Mouse (Mus musculus) spleen, adult 10 weeks (tissue): ENCODE measurements around the gene Pex11b. TPM values are rescaled to one million over a fixed set of nuclear protein-coding genes. Genes with fewer than 3 reads are reported as not detected.

ENCODE experiments used
- polyA plus RNA-seq: library from polyadenylated mRNA; stranded (reverse); fragments of 350-450 nt; fragmentation: Illumina TruSeq; extraction: RNeasy Lipid Tissue Mini Kit (QIAGEN cat#74804); gene quantifications from one replicate; pipeline ENCODE4 v1.2.3, GENCODE M21; 2015; ENCODE audit warnings: low replicate concordance; ENCODE audit not compliant: insufficient read depth

Pex11b gene
- 34.0 TPM for polyA plus RNA-seq

DNA sequence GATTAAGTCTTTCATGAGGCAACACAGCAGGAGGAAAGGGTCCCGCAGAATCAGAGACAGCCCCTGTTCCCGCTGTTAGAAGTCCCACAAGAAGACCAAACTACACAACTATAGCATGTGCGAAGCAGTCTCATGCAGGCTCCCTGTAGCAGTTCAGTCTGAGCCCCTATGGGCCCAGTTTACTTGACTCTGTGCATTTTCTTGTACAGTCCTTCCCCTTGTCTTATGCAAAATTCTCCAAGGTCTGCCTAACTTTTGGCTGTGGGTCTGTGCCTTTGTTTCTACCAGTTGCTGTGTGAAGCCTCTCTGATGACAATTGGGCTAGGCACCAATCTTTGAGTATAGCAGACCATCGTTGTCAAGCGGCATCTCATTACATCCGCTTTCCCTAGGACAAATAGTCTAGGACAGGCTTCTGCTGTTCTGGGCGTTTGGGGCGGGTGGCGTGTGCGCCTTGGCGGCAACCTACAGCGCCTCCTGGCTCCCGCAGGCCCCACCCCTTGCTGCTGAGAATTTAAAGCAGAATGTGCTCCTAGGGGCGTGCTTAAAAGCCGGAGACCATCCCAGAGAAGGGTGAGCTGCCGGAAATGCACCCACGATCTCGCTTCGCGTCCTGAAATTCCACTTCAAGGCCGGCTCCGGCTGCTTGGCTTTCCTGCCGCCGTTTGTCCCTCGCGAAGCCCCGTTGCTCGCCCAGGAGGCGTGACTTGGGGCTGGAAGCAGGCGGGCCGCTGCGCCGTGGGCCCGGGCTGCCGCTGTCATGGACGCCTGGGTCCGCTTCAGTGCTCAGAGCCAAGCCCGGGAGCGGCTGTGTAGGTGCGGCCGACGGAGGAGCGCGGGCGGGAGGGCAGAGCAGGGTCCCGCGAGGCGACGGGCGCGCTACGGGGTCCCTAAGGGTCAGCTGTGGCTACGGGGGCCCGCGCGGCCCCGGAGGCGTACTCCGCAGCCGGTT is at the start of gene Pex11b, which contains the start of gene Gm42957:
Gene Pex11b (plus strand): TSS at position 449 of the 952 bp plus-strand sequence.
Gene Gm42957 (plus strand): TSS at position 547 of the 952 bp plus-strand sequence.

DNA sequence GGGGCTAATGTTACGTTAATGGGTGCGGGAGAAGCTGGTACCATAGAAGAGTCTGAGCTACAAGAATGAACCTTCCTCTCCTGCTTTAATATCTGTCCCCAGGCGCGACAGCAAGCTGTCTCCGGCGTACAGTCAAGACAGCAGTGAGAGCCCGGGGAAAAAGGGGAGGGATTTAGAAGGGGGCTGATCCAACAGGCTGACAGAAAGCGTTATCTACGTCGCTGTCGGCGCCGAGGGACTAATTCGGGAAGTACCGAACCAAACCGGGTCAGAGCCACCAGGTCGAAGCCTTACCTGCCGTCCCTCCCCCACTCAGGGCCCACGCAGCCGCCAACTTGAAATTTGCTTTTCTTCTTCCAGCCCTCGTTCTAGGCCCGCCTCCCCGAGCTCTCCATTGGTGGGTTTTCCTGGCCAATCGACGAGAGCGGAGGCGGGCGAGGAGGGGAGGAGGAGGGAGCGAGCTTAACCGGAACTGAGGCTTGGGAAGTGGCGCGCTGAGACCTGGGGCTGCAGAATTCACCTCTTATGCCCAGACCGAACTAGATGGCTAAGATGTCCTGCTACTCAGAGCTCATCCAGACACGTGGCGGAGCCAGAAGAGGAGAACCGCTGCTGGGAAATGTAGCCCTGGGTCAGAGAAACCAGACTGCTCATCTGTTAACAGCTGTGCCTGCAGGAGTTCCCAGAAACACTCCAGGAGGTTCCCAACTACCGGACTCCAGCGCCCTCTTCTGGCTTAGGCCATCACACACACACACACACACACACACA is 41.2 kb upstream of the Pex11b start, which contains the start of gene Polr3gl:
Gene Polr3gl (minus strand): TSS at position 392 of the 771 bp plus-strand sequence.

DNA sequence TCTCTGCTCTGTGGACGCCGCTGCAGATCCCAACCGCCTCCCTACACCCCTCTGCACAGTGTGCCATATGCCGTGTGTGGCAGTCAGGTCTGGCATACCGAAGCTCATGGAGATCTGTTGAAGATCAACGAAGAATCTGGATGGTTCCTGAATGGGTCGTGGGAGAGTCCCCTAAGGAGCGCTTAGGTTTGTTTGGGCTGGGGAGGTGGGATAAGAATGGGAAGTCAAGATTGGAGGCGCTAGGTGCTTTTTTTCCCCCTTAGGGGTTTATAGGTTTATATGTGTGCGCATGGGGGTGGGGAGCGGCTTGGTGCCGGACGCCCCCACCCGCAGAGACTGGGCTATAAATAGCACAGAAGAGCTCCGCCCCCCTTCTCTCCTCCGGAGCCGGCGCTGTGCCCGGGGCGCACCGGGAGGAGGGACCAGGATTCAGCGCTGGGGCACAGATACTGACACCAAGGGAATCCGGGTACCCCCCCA is 38.9 kb upstream of the Pex11b start, which contains the start of gene Ankrd34a:
Gene Ankrd34a (plus strand): TSS at position 409 of the 480 bp plus-strand sequence.

DNA sequence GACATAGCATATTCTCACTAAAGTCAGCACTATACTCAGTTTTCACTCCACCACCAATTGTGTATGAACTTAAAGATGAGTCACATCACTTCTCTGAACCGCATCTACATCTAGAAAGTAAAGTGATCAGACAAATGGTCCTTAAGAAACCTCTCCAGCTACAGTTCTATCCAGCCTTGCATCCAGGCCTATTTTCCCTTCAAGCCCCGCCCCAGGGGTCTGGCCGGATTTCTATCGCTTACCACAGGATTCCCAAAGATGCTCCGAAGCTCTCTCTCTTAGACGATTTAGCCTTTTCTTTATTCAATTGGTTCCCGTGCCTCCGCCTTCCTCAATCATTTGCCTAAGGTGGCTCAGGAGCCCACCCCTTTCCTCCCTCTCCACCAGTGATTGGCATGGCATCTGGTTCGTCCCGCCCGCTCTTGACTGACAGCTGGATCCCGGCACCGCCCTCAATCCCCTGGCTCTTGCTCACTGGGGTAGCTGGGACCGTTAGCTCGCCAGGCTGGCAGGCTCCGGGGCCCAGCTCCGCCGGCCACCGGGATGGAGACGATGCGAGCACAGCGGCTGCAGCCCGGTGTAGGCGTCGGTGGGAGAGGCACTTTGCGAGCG is 34.4 kb upstream of the Pex11b start, which contains the start of gene Lix1l:
Gene Lix1l (plus strand): TSS at position 511 of the 612 bp plus-strand sequence.

DNA sequence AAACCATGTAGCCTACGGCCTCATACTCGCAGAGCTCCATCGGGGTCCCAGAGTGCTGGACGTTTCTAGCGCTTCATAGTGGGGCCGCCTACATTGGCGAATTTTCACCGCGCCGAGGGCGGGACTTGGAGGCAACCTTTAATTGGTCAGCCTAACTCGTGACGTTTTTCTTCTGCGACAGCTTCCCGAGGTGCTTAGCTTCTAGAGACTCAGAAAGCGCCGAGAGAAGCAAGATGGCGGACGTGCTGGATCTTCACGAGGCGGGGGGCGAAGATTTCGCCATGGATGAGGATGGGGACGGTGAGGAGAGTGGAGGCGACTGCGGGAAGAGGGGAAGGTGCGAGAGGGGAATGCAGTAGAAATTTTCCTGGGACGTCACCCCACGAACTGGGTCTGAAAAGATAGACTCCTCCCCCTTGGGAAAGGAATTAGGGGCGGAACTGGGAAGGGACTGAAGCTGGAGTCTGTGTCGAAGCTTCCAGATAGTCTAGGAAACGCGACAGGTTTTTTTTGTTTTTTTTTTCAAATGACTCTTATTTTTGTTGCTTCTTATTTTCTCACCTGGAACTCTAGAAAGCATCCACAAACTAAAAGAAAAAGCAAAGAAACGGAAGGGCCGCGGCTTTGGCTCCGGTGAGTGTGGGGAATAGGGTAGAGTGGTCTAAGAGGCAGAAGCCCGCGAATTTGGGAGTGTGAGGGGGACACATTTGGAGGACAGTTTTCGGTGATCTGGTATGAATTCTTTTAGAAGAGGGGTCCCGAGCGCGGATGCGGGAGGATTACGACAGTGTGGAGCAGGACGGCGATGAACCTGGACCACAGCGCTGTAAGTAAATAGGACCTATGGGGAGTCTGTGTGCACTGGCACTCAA is 5.2 kb upstream of the Pex11b start, which contains the start of gene Rbm8a:
Gene Rbm8a (plus strand): TSS at position 205 of the 872 bp plus-strand sequence.

DNA sequence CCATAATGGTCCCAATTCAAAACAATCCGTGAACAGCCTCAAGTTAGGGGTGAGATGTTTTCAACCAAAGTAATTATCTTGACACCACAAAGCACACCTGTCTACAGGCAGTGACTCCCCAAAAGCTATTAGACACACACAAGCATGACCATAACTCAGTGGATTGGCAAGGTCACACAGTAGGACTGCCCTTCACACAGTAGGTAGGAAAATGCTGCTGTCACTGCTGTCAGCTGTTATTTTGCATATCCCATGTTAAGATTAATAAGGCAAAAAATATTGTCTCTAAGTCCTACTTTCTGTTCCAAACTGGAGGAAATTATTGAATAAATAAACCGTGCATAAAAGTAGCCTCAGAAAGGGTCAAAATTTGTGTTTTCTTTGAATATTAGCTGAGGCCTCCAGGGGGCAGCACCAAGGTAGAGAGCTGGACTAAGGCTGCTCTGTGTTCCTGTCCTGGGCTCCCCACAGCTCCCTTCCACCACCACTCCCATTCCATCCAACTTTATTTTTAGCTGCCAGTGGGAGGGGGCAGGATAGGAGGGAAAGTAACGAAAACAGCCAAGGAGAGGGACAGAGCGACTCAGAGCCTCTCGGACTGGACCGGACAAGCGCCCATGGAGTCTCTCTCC is 10.0 kb downstream of the Pex11b start, which contains the start of gene Itga10:
Gene Itga10 (plus strand): TSS at position 567 of the 632 bp plus-strand sequence.

DNA sequence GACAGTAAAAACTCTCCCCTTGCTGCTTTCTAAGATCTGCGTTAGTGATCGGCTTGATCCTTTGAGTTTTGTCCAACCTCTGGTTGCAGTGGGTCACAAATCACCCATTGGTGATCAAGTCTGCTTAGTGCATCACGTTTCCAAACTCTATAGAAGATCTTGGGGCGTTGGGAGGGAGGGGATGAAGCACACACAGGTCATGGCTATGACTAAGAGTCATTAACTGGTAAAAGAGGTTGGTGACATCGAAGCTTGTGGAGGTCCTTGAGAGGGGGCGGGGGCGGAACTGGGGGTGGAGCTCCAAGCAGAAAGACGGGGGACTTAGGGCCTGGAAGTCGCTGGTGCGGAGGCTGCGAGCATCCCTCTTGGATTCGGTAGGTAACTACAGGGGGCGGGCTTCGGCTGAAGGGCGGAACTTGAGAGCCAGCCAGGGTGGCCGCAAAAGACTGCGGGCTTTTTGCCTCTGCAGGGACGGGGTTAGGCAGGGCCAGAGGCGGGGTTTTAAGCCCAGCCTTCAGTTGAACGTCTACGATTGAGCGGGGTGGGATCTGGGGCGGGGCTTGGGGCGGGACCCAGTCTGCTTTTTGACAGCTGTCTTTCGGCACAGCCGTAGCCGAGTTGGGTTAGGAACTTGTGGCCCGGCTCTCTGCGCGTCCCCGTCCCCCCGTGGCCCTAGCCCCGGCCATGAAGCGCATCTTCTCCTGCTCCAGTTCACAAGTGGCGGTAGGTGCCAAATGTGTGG is 34.7 kb downstream of the Pex11b start, which contains the start of gene Ankrd35:
Gene Ankrd35 (plus strand): TSS at position 405 of the 742 bp plus-strand sequence.

Other genes with a start within 250 kb of the Pex11b start
- gene BC107364, start 183.1 kb upstream of the Pex11b start, polyA plus RNA-seq: not detected
- gene Hfe2, start 110.2 kb upstream of the Pex11b start, polyA plus RNA-seq: not detected
- 638 TPM for gene Txnip, start 77.4 kb upstream of the Pex11b start, polyA plus RNA-seq
- not detected for gene Gm16253, start 58.4 kb upstream of the Pex11b start, polyA plus RNA-seq
- gene Polr3gl, start 41.2 kb upstream of the Pex11b start, polyA plus RNA-seq: 79.5 TPM
- gene Ankrd34a, start 38.7 kb upstream of the Pex11b start, polyA plus RNA-seq: not detected
- 16.0 TPM for gene Lix1l, start 34.2 kb upstream of the Pex11b start, polyA plus RNA-seq
- 65.7 TPM for gene Rbm8a, start 5.4 kb upstream of the Pex11b start, polyA plus RNA-seq
- gene Gm42957, start 98 bp downstream of the Pex11b start, polyA plus RNA-seq: 0.36 TPM
- gene Itga10, start 10.2 kb downstream of the Pex11b start, polyA plus RNA-seq: 3.7 TPM
- 0.59 TPM for gene Ankrd35, start 34.8 kb downstream of the Pex11b start, polyA plus RNA-seq
- 28.2 TPM for gene Pias3, start 61.0 kb downstream of the Pex11b start, polyA plus RNA-seq
- gene Nudt17, start 73.2 kb downstream of the Pex11b start, polyA plus RNA-seq: 2.6 TPM
- 52.3 TPM for gene Polr3c, start 92.3 kb downstream of the Pex11b start, polyA plus RNA-seq
- gene Rnf115, start 92.3 kb downstream of the Pex11b start, polyA plus RNA-seq: 88.0 TPM
- gene Pdzk1, start 193.9 kb downstream of the Pex11b start, polyA plus RNA-seq: 0.10 TPM
- 14.6 TPM for gene Cd160, start 194.0 kb downstream of the Pex11b start, polyA plus RNA-seq